Mouse (Mus musculus): ENCODE results near the gene Bcl2l11.
A peak's percentile ranks its signal among the peaks of the same experiment; 100 is the strongest.

GRCm38 (mm10) chr2:128166623-128167423, 41.0 kb downstream of the Bcl2l11 start:
- TF ChIP-seq CTCF (IDR thresholded peaks at IDR 0.05; ENCODE audit: low read depth, low read length) (peak; percentile 0), POLR2A (IDR thresholded peaks at IDR 0.05; ENCODE audit: insufficient read depth, low read length) (no peak), EP300 (IDR thresholded peaks at IDR 0.05; ENCODE audit: insufficient read depth, low read depth, low read length) (no peak)
